Mouse (Mus musculus) MEL (cell line): Measurements from ENCODE around the gene Oas1c.

Experiments used
- CHD1 ChIP-seq: IDR thresholded peaks from 2 replicates; pipeline ENCODE4 v1.6.1; 2012; ENCODE audit warnings: low read depth, mild to moderate bottlenecking, inconsistent platforms, low read length, improper control_type of control experiment
- CTCF ChIP-seq, 3 experiments: IDR thresholded peaks in 2 of 3; conservative IDR thresholded peaks in 1 of 3; 2 replicates each; pipeline ENCODE4 v1.5.1; 2011 to 2012; ENCODE audit warnings: low read length in 3 of 3, low read depth in 2 of 3, mild to moderate bottlenecking in 2 of 3, improper control_type of control experiment in 1 of 3, inconsistent platforms in 1 of 3, mixed read lengths in 1 of 3, moderate library complexity in 1 of 3; ENCODE audit not compliant: control insufficient read depth in 1 of 3, insufficient read depth in 1 of 3, poor library complexity in 1 of 3, severe bottlenecking in 1 of 3
- MAX ChIP-seq: IDR thresholded peaks from 2 replicates; pipeline ENCODE4 v1.6.1; 2011; ENCODE audit warnings: low read length, improper control_type of control experiment
- MXI1 ChIP-seq: IDR thresholded peaks from 2 replicates; pipeline ENCODE4 v1.6.1; 2011; ENCODE audit warnings: mild to moderate bottlenecking, low read depth, low read length, improper control_type of control experiment
- NRF1 ChIP-seq: IDR thresholded peaks from 2 replicates; pipeline ENCODE4 v1.6.1; 2014; ENCODE audit warnings: low read depth, mild to moderate bottlenecking, inconsistent platforms, low read length, improper control_type of control experiment, moderate library complexity; ENCODE audit not compliant: poor library complexity, insufficient read depth, severe bottlenecking
- TAL1 ChIP-seq: IDR thresholded peaks from 2 replicates; pipeline ENCODE4 v1.6.1; 2012; ENCODE audit warnings: mild to moderate bottlenecking, inconsistent platforms, low read length, moderate library complexity, mixed read lengths
- UBTF ChIP-seq: IDR thresholded peaks from 2 replicates; pipeline ENCODE4 v1.6.1; 2012; ENCODE audit warnings: low read depth, mild to moderate bottlenecking, inconsistent platforms, low read length, improper control_type of control experiment, moderate library complexity, borderline replicate concordance; ENCODE audit not compliant: insufficient read depth
- USF1 ChIP-seq: IDR thresholded peaks from 2 replicates; pipeline ENCODE4 v1.6.1; 2014; ENCODE audit warnings: low read depth, mild to moderate bottlenecking, inconsistent platforms, low read length, improper control_type of control experiment, moderate library complexity
- ZC3H11A ChIP-seq: IDR thresholded peaks from 2 replicates; pipeline ENCODE4 v1.6.1; 2012; ENCODE audit warnings: low read depth, mild to moderate bottlenecking, inconsistent platforms, low read length, improper control_type of control experiment
- ZNF384 ChIP-seq: IDR thresholded peaks from 2 replicates; pipeline ENCODE4 v1.6.1; 2012; ENCODE audit warnings: low read depth, mild to moderate bottlenecking, inconsistent platforms, low read length, improper control_type of control experiment

DNA sequence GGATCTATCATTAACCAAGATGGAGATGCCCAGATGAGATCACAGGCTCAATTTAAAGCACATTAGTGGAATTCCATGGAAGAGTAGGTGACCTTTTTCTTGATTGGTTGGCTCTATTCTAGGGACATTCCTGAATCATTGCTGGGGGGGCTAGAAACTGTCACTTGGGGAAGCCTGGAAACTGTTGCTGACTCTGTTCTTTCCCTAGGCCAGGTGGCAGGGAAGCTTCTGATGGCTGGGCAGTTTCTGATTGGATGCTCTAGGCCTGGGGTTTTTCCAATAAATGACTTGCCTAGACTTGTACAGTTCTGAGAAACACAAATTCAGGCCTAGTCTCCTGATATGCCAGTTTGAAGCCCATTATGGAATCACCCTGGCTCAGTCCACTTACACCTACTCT is 6.7 kb upstream of the Oas1c start:
- no peak for TF ChIP-seq ZC3H11A
- no peak for TF ChIP-seq MXI1
- TF ChIP-seq USF1 = no peak
- no peak for TF ChIP-seq NRF1
- no peak for TF ChIP-seq CTCF (IDR thresholded peaks at IDR 0.05 in 2 of 3, conservative IDR thresholded peaks at IDR 0.05 in 1 of 3; ENCODE audit: control insufficient read depth in 1 of 3, insufficient read depth in 1 of 3, low read depth in 2 of 3, low read length in 3 of 3, poor library complexity in 1 of 3, severe bottlenecking in 1 of 3)
- no peak for TF ChIP-seq TAL1
- TF ChIP-seq ZNF384 = no peak
- TF ChIP-seq CHD1 = no peak
- no peak for TF ChIP-seq UBTF
- no peak for TF ChIP-seq MAX
